Mouse (Mus musculus) urinary bladder, adult 18-20 months (tissue): ENCODE results near the gene Rara.
"Not testable (repeated sequence)": the region's sequence is repeated elsewhere in the genome, so short reads cannot be mapped to it uniquely, and the experiment has no call there.

Source experiments
- DNase-seq, 2 experiments: peaks; one replicate each; pipeline ENCODE4 v3.0.0; 2022; ENCODE audit warnings: low spot score in 2 of 2, mixed read lengths in 2 of 2

Gene Rara

DNA sequence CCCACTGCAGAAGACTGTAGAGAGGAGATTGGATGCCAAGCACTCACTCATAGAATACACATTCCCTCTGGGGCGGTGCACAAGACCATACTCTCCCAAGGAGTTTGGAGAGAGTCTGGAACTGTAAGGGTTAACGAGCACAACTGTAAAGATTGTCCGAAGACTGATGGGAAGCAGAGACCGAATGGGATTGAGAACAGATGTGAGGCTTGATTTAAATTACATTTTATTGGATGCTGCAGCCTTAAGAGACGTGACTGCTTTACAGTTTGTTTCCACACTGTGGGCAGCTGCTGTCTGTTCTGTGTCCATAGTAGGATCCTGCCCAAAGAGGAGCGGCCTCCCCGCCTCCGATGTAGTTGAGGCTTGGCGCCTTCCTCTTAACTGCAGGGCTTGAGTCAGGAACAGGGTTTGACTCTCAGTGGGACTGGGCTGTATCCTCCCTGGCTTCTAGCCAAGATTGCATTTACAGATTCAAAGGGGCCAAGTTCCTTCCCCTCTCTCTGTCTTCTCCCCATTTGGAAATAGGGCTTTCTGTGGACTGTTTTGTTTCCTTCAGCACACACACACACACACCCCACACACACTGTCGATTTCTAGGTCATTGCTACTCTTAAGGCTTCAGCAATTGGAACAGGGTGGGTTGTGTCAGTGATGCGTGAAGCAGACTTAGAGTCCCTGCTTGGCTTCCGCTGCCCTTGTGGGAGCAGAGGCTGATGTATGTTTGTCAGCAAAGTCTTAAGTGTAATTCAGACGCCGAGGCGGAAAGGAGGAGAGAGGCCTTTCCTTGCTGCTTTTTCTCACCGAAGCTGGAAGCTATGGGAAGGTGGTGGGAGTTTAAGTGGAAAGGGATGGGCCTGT lies 4.5 kb upstream of the Rara start:
- not testable (repeated sequence) for DNase-seq

DNA sequence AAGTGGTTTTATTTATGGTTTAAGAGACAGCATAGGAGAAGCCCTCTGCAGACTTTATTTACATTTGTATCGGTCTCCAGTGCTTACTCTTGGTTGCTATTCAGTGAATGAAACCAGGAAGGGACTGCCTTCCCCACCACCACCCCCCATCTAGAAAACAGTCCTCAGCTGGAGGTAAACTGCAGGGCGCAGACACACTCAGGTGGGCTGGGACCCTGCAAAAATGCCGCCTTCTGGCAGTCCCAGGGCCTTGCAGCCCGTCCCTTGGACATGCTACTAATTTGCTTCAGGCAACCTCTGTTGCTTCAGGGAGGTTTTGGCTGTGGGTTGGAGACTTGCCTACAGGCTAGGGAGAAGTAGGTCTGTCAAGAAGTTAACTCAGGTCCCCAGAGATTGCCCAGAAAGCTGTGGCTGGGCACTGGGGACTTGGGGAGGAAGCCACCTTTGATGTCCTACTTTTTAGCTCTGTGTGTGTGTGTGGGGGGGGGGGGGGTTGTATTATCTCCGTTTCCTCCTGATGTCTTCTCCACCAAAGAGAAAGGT lies 2.9 kb upstream of the Rara start:
- DNase-seq, result no peak

DNA sequence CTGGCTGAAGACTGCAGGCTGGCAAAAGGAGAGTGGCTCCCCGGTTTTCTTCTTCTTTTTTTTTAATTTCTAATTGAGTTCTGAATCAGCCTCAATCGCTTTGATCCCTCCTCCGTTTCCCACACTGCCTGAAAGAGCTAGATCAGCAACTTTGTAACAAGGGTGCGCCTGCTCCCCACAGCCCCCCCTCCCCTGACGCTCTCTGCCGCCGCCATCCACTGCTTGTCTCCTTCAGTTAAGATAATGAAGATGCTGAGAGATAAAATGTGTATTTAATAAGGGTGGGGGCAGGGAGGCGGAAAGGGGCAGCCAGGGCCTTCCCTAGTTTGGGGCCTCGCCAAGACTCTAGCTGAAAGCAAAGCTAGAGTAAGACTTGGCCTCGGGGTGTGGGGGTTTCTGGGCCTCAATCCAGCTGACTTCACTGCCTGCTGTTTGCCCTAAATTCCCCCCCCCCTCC lies 2.3 kb upstream of the Rara start:
- no peak for DNase-seq

DNA sequence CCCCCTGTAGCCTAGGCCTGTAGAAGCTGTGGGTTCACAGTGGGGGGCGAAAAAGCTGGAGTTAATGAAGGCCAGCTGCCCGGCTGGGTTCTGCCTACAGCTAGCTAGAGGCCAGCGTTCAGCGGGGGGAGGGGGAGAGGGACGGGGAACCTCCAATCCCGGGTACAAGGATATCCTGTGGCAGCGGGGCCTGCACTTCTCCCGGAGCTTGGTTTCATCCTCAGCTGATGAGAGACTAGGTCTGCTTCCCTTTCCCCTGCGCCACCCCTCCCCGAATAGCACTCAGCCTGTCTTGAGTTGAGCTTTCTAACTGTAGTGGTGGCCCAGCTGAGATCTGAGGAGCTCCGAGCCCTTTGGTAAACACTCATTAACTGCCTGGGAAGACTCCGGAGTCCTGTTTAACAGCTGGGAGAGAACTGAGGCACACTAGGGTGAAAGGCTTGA lies 1.7 kb upstream of the Rara start:
- no peak for DNase-seq

DNA sequence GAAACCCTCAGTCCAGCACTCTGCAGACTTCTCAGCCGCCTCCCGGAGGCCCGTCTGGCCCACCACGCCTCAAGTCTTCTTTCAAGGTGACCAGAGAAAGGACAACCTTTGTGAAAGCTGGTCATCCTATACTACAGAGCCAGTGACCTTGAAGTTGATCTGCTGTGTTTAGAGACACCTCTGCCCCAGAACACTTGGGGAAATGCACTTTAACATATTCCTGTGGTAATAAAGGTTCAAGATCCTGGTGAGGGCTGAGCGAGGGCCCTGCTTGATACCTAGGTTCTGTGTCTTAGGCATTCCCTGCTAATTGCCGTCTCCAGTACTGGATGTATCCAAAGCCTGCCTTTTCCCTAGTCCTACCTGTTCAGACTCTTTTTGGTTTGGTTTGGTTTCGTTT lies 1.1 kb upstream of the Rara start:
- DNase-seq, result no peak

DNA sequence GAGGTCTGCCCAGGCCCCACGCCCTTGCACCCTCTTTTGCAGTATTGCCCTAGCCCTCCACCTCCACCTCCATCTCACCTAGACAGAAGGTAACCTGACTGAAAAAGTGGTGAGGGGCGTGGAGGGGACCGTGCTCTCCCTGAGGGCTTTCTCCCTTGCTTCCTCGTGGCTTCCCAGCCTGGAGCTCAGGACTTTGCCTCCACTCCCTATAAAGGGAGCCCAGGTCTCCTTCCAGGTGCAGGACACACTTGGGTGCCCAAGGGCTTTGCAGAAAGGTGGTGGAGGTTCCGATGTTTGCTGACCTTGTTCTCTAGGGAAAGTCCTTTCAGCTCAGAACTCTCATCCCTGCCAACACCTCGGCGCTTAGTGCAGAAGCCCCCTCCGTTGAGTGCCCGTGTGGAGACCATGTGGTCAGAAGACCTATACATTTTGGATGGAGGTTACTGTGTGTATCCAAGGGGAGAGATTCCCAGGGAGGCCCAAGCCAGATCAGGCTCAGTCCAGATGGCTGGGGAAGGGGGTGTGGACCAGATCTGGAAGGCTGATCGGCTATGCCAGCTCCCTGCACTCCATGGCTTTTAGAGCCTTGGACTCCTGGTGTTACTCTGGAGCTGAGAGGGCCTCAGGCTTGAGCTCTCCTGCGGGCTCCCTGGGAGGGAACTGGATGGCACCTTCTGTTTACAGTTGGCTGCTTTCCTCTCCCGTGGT lies 722 bp downstream of the Rara start:
- no peak for DNase-seq

DNA sequence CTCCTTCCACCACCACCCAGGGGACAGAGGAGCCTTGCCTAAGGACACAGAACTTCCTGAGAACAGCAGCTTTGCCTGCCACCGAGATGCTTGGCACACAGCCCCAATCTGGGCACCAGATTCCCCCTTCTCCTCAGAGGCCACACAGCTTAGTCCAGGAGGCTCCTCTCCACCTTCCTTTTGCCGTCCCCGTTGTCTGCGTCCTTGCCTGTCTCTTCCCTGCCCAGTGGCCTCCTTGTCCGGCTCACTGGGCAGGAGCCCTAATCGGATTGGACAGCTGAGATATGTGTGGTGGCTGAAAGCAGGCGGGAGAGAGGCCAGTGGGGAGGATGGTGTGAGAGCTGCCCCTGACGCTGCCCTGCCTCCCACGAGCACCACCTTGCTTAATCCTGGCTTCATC lies 1.9 kb downstream of the Rara start:
- DNase-seq, result no peak

DNA sequence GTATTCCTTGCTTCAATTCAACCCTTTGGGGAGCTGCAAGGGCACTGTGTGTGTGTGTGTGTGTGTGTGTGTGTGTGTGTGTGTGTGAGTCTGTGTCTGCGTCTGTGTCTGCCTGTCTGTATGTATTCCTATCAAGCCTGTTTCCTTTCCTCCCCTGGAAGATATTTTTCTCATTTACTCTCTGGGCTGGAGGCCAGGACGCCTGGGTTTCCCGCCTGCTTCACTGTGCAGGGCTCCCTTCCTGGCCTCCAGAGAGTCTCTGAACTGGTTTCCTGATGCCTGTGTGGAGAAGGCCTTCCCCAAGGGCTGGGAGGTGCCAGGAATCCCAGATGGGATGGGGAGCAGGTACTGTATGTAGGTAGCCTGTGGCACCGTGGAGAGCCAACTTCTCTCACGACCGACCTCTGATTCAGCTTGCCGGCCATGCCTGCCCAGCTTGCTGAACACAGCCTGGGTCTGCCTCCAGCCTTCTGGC lies 2.5 kb downstream of the Rara start:
- no peak for DNase-seq

DNA sequence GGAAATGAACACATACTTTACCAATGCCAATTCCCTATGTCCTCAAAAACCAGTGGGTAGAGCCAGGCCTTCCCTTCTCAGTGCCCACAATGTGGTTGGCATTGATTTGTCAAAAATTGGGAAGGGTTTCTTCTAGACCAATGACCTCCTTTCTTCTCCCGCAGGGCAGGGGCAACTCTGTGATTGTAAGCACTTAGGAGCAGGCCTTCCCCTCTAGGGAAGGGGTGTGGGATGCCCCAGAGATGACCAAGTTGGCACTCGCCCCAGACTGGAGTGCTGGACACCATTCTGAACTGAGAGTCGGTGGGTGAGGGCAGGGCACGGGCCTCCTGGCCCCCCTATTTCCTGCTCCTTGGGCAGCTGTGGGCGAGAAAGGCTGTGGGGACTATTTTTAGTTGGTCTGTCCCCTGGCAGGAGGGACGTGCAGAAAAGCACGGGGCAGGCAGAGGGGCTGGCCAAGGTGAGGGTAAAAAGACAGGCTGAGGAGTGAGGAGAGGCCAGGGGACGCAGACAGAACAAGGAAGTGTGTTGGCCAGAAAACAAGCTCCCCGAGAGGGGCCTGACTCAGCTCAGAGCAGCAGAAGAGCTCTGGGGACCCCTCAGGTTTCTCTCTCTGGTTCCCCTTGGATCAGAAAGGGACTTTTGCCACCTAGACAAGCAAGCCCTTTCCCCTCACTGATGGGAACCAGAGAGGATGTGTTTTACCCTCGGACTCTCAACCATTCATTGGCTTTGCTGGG lies 3.3 kb downstream of the Rara start:
- DNase-seq, result no peak

DNA sequence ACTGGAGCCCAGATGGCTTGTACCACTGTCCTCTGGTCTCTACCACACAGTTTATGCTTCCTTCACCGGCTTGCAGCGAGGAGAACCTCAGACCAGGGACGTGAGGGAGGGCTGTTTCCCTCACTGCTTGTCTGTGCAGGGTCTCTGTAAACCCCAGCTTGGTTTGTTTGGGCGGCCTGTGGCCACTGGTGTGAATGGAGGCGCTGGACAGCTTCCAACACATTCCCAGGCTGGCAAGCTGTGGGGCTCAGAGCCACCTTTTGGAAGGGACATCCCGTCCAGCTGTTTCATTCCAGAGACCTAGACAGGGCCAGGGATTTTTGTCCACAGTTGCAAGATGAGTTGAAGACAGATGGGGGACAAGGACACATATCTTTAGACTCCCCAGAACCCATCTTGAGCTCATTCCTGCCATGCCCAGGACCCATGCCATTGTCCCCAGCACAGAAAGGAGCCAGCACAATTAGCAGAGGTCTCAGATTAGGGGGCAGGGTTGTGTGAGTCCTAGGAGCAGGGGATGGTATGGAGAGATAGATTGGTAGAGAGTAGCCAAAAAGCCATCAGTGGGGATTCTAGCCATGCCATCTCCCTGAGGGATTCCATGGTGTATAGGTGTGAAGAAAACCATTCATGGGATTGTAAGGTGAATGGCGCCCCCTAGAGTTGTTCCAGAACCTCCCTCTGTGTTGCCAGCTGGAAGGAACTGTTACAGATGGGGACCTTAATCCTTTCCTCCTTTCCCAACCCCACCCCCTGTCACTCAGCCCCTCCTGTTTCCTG lies 4.1 kb downstream of the Rara start:
- no peak for DNase-seq

DNA sequence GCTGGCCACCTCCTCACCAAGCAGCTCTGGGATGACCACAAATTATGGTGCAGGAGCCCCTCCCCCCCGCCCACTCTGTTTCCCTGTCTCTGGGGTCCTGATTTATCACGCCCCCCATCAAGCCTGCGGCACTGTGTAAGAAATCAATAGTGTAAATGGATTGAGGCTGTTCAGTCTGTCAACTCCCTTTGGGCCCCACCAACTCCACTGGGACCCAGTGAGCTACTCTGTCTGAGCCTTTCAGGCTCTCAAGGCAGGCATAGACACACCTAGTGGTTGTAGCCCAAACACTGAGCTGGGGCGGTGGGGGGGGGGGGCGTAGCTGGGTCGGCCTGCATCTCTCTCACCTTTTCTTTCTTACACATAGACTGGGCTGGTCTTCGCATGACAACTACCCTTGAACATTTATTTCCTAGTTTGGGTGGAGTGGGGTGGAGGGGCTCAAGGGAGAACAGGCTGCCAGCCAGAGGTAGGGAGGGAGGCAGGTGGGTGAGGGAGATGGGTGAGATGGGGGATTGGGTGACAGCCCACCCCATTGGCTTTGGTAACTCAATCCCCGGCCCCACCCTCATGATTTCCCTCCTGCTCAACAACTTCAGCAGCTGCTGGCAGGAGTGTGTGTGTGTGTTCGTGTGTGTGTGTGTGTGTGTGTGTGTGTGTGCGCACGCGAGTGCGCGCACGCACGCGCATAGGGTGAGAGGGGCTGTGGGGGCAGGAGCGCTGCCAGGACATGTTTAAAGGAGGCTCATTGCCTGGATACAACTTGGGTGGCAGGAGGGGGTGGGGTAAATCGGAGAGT lies 4.9 kb downstream of the Rara start:
- peak in 1 of 2 experiments; percentile 38 for DNase-seq

DNA sequence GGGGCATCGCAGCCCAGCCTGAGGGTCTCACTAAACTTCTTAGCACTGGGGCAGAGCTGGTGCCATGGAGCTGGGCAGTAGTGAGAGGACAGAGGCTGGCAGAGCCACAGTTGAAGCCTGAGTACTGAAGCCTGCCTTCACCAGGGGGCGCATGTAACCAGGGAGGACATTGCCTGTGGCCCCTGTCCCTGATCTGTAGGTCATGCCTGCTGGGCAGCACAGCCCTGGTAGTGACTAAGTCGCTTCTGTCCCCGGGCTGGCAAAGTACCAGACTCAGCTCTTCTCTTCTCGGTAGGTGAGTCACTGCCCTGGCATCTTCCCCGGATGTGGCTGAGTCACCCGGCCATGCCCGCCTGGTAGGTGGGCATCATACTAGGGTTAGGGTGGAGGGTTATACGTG lies 5.5 kb downstream of the Rara start:
- DNase-seq, result peak in 1 of 2 experiments; percentile 82

DNA sequence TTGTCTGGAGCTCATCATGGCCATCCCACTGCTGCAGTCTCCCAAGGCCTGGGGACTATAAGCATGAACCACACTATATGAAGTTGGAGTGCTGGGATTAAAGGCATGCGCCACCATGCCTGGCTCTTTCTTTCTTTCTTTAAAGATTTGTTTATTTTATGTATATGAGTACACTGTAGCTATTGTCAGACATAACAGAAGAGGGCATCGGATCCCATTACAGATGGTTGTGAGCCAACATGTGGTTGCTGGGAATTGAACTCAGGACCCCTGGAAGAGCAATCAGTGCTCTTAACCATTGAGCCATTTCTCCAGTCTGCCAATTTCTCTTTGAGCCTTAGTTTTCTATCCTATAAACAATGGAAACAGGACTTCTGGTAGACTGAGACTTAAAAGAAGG lies 6.2 kb downstream of the Rara start:
- DNase-seq, result not testable (repeated sequence)

DNA sequence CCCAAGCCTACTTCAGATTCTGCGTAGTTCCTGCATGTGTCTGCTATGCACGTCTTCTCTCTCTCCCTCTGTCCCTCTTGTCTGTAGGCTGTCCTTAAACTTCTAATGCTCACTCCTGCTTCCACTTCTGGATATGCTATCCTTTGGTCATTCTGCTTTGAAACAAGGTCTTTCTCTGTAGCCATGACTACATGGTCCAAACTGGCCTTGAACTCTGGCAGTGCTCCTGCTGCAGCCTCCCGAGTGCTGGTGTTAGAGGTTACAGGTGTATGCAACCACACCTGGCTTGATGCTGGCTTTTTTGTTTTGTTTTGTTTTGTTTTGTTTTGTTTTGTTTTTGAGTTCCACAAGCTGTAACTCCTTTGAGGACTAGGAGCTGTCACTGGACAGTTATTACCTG lies 6.7 kb downstream of the Rara start:
- DNase-seq, result no peak

DNA sequence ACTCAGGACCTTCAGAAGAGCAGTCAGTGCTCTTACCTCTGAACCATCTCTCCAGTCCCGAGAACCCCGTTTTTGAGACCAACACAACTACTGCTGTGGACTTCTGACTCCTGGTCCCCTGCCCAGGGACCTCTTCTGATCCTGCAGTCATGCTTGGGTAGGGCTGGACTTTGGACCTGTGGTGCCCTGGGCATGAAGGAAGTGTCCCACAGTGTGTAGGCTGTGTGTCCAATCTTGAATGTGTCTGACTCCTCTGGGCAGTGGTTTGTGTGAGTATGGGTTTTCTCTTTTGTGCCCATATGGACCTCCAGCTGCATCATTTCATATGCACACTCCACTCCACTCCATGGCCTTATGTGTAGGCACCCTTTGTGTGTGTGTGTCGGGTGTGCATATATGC lies 7.5 kb downstream of the Rara start:
- no peak for DNase-seq

DNA sequence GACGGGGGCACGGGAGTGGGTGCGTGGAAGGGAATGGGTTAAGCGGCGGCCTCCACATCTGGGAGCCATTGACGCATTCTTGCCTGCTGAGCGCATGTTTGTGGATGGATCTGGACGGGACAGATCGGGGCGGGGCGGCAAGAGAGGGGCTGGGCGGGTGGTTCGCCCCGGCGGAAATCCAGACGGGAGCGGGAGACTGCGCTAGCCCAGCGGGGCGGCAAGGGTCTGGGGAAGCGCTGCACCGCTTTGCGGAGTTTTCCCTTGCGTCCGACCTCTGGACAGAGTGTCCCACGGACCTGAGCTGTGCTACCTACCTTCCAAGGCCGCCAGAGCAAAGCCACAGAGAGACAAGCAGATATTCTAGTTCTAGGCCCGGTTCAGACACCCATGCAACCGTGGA lies 8.6 kb downstream of the Rara start:
- DNase-seq, result no peak

DNA sequence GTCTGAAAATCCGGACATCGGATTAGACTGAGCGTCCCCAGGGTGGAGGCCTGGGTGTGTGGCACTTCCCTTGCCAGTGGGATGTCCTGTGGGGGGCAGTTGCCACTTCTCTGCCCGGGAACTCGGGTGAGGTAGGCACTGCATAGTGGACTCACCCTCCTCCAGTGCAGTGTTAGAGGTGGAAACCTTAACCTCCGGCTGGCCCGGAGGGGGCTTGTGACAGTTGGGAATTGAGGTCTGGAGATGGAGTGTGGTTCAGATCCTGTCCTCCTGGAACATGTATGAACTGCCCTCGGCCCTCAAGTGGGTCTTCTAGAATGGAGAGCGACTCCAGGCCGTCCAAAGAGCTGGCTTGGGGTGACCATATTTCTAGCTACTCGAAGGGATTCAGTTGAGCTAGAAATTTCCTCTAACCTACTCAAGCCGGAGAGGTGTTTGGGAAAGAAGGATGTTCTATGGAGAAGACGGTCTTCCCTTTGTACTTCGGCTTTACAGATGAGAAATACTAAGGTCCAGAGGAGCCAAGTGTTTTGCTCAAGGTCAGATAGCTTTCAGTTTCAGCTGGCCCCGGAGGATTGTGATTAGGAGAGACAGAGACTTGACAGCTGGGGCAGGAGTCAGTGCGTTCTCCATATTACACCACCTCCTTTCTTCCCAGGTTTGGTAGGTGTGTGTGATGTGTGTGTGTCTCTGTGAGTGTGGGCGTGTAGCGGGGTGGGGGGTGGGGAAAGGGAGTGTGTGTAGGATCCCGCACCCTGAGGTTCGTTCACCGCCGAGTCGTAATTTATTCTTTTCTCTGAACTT lies 9.2 kb downstream of the Rara start:
- DNase-seq, result no peak

DNA sequence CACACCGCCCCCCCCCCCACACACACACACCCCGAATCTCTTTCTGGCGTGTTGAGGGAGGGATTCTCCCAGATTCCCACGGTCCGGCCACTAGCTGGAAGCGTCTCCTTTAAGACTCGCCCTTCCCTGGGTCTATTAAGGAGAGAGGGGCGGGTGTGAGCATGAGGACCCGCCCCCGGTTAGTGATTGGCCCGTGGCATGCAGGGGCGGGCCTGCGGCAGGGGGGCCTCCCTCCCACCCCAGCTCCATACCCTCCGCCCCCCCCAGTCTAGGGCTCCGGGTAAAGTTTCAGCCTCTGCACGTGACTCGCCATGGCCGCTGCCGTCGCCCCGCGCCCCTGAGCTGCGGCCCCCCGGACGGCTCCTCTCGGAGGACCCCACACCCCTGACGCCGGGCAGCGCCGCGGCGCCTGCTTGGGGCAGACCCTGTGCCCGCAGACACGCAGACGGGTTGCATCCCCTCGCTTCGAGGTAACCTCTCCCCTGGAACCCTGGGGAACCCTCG lies 9.8 kb downstream of the Rara start:
- DNase-seq, result peak; percentile 77 to 86
